Mouse (Mus musculus): ENCODE measurements around the gene Slc16a3.

Slc16a3 gene

DNA sequence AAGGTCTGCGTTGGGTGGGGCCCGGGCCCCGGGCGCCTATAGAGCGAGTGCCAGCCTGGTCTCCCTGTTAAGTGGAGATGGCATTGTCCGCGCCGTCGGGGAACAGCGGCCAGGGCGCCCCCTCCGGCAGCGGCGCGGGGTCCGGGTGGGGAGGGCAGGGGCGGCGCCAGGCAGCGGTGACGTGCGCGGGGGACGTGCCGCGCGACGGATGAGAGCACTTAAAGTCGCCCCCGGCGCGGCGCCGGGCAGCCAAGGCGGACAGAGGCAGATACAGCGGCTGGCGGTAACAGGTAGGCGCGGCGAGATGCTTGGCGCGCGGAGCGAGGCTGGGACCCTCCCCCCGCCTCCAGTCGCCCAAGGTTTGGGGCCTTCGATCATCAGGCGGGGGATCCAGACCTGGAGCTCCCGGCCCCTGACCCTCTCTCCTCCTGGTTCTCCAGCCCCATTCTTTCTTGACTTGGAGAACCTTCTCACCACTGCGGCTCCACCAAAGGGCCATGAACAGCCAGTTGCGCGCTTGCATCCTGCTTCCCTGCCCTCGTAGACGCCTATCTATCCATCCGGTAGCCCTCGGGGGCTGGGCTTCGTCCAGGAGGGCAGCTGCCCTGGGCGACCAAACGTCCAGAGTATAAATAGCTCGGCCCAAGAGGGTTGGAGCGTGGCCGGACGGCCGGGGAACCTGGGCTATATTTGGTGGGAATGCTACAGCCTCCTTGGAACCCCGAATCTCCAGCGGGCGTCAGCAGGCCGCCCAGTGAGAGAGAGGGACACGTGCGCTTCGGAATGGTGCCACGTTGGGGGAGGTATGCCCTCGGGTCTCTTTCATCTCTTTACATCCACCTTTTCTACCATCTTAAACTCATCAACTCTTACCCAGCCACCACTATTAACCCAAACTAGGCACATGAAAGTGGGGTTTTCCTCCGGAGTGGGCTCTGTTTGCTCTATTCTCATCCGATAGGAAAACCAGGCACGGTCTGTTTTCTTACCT is 876 bp downstream of the Slc16a3 start:
- DNase-seq, result peak; percentile 31 to 38

DNA sequence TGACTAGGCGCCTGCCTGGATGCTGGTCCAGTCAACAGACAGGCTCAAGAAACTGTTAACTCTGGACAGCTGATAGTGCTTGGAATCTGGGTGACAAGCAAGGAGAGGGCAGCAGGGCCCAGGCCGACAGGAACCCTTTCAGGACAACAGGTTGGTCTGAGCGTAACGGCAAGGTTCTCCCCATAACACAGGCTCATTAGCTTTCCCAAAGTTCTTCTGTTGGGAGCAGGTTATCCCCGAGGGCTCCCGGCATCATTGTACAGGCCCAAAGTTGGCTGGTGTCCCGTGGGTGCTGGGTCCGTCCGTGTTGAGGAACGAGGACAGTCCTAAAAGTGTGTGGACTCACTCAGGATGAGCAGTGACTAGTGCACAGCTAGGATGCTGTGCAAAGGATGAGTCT is 1.6 kb downstream of the Slc16a3 start:
- DNase-seq, result no peak

DNA sequence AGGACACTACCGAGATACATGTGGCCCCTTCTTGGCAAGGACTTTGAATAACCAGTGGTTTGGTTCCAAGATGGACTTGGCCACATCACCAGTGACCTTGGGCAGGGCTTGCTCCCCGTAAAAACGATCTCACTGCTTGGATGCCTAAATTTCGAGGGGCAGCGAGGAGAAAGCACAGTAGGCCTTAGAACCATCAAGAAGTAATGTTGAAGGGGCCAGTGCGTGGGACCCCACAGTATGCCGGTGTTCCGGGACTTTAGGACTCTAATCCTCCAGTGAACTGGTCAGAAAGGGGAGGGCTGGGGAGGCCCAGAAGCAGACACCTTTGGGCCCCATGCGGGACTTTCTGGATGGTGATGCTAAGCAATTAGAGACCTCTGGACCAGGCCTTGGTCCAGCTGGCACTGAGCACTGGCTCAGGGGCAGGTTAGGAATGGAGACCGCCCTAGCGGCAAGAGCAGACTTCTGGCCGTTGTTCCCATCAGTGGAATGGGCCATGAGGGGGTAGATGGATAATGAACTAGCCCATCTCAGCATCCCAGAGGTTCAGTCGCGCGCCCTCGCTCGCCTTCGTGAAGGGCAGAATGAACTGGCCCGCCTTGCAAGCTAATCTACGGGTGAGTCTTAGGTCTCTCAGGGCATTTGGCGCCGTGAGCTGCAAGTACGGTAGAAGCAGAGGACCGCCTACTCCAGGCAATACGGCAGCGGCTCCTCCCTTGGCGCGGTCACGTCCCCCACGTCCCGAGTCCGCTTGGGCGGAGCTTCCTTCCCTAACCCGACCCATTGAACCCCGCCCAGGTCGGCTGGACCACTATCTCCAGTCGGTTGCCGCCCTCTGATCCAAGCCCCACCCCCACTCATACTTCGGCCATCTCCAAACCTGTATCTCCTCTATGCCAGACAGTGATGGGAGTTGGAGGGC is 2.3 kb downstream of the Slc16a3 start:
- peak; percentile 93 to 95 for DNase-seq

DNA sequence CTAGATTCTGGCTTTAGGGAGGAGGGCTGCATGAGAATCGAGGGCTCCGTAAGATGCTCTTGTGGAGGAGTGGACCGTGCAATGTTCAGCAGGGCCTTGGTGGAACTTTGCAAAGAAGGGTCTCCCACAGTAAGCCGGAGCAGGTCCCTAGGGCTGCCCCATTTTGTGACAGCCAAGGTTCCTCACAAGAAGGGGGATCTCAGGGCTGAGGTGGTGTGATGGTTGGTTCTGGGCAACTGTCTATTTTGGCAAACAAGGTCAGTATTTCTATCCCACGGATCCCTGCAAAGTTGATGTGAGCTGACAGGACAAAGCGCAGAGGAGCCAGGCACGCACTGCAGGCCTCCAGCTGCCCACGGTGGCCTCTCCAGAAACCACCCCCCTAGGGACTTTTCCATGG is 3.0 kb downstream of the Slc16a3 start:
- DNase-seq, result no peak

DNA sequence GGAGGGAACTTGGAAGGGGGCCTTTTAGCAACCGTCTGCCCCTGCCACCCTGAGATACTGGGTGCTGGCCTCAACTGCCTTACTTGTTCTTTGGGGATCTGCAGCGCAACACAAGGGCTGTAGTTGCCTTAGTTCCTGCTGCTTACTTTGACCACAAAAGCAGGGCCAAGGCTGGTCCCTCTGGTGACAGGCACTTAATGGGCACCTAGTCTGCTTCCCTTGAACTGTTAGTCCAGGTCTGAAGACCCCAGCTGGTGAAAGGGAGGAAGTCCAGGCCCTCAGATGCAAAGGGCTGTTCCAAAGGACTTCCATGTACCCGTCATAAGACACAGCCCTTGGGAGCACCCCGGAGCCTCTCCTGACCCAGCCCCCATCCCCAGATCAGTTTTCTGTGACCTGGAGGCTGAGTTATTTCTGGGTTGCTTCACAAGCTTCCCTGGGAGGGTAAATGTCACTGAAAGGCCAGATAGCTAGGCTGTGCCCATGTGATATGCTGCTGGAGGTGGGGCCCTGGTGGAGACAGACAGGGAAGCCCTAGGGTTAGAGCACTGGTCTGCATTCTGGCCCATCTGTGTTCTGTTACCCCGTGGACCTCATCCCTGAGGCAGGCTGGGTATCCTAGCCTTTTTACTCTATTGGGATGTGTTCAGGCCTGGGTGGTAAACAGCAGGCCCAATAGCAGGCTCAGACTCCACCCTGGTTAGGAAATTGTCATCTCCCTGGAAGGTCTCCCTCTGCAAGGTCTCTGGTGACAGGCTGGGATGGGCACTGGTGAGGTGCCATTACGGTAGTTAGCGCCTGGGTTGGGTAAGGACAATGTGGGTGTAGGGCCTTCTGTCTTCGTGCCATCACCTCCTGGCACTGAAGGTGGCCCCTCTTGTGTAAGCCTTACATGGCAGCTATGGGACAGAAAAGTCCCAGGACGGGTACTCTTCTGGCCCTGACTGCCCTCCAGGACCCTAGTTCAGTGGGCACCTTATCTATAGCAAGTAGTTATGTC is 3.8 kb downstream of the Slc16a3 start:
- DNase-seq, result no peak

DNA sequence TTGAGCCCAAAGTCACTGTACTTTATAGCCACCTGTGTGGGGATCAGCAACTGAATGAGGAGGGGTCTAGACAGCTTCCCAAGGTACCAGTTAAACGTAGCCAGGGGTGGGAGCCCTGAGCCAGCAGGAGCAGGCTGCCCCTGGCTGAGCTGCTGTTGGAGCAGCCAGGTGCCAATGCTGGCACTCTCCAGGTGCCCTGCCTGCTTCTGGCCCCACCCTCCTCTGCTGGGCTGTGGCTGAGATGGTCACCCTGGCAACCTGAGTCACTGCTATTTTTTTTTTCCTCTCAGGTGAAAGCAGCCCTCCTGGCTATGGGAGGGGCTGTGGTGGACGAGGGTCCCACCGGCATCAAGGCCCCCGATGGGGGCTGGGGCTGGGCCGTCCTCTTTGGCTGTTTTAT is 6.7 kb downstream of the Slc16a3 start:
- DNase-seq, result peak; percentile 58 to 74

DNA sequence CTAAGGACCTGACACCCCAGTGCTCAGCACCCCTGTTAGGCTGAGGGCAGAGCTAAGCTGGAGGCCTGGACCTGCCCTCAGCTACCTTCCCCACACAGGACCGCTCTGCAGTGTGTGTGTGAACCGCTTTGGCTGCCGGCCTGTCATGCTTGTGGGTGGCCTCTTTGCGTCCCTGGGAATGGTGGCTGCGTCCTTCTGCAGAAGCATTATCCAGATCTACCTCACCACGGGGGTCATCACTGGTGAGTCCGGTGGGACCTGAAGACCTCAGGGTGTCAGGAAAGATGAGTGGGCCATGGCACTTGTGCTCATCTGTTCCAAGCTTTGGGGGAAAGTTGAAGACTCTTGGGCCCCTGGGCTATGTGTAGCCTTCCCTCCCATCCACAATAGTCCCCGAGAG is 7.4 kb downstream of the Slc16a3 start:
- DNase-seq, result no peak

DNA sequence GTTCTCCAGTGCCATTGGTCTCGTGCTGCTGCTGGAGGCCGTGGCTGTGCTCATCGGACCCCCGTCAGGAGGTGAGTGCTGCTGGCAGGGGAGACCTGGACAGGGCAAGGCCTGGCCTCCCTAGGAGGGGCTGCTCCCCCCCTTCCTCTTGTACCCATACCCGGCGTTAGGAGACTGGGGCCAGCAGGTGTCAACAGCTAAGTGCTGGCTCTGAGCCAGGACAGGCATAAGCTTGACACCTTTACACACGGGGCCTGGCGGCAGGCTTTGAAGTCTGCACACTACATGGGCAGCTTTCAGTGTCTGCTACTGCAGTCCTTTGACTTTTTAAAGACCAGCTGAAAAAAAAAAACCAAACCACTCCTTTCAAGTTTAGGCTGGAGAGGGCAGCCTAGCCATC is 8.8 kb downstream of the Slc16a3 start:
- no peak for DNase-seq

DNA sequence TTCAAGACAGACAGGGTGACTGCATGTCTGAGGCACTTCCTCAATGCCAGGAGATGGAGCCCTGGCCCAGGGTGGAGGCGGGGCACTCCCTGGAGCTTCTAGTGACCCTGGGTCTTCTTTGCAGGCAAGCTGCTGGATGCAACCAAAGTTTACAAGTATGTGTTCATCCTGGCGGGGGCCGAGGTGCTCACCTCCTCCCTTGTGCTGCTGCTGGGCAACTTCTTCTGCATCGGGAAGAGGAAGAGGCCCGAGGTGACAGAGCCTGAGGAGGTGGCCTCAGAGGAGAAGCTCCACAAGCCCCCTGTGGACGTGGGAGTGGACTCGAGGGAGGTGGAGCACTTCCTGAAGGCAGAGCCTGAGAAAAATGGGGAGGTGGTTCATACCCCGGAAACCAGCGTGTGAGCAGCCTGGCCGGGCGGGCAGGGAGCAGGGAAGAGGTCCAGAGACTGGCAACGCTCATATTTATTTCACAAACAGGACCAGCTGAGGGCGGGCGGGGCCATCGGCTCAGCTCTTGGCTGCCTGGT is 9.5 kb downstream of the Slc16a3 start:
- DNase-seq, result peak; percentile 62 to 68

DNA sequence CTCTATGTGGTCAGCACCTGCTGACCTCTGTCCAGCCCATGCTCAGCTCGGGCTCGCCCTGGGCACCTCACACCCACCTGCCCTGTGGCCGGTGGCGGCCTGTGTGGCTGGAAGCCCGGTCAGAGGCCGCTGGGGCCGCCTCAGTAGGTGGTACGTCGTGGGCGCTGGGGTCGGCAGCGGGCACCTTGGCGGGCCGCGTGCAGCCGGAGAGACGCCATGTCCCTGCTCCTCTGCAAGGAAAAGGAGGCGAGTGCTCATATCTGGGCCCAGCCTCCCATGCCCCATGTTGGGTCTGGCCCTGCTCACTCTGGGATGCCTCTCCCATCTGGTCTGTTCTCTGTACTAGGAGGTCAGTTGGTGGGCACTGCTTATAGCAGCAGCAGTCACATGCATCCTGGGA is 10.8 kb downstream of the Slc16a3 start:
- no peak for DNase-seq

DNA sequence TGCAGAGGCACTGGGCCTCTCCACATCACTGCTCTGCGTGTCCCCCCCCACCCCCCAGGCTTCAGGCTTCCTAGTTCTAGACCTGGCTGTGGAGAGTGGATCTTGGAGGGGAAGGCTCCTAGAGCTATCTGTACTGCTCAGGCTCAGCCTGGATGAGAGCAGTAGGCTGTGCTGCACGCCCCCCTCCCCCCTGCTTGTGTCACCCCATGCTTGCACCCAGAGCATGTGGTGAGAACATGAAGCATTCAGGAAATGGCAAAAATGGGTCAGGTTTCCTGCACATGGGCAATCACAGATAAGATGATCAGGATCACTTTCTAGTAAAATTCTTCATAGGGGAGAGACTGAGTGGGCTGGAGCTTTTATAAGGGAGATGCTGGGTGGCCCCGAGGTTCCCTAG is 11.3 kb downstream of the Slc16a3 start:
- DNase-seq, result no peak

DNA sequence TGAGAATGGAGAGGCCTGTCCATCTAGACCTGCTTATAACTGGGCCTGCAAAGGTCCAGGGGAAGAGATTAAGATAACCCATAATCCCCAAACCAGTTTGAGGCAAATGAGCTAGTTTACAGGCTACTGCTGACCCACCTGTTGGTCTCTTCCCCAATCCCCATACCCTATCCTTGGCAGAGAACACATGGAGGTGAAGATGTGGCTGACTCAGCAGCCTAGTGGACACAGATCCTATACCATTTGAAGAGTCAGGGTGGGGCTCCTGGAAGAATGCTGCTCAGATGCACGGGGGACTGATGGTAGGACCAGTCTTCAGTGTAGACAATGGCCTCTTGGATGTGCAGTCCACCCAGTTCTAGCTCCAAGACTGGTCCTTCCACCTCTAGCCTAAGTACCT is 12.0 kb downstream of the Slc16a3 start:
- DNase-seq, result no peak

DNA sequence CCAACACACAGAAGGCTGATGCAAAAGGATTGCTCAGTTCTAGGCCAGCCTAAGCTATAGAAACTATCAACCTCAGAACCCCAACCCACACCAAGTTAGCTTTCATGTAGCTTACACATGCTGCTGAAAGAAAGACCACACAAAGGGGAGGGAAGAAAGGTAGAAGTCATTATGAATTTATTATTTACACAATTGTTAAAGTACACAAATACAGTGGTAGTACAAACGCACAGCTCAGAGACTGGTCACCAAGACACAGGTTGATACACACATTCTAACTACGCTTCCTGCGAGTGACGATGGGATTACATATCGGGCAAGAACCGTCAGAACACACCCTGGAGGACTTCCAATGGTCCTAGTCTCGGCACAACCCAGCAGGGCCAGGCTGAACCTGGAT is 13.3 kb downstream of the Slc16a3 start:
- no peak for DNase-seq

DNA sequence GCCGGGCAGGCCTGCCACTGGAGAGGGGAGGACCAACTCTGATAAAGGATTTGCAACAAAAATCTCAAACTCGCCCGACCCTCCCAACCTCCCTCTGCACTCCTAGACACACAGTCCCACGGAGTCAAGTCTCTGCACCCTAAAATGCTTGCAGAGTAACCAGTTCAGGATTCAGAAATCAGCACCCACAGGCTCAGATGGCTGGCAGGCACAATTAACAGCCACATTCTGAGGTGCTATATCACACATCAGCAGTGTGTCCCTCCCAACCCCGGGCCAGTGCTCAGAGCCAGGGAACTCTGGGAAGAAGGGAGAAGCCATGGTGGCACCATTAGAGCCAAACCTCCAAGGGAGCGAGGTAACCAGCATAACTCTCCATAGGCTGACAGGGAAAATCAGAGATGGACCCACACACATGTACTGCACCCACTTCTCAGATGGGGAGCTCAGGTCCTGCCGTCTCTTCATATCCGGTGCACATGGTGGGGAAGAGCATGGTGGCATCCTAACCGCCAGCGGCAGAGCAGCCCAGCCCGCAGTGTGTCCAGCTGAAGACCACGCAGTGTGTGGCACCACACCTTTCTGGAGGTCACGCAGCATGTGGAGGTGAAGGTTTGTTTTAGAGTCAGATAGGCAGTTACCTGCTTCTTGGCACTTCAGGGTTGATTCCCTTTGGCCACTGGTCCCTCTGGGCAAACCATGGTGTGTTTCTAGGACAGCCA is 13.9 kb downstream of the Slc16a3 start:
- no peak for DNase-seq

DNA sequence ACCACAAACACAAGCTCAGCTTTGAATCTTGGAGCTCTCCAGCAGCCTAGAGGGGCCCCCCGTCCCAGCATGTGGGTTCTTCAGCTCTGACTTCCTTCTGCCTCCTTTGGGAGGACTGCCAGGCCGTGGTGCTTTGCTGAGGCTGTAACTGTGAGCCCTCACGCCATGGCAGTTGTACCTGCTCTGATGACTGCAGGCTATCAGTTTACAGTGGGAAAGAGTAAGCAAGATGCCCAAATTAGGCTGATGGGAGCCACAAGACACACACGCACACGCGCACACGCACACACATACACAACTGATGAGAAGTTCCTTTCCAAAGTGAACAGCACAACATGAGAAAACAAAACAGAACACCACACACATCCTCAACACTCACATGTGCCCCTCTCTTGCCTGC is 14.6 kb downstream of the Slc16a3 start:
- no peak for DNase-seq

DNA sequence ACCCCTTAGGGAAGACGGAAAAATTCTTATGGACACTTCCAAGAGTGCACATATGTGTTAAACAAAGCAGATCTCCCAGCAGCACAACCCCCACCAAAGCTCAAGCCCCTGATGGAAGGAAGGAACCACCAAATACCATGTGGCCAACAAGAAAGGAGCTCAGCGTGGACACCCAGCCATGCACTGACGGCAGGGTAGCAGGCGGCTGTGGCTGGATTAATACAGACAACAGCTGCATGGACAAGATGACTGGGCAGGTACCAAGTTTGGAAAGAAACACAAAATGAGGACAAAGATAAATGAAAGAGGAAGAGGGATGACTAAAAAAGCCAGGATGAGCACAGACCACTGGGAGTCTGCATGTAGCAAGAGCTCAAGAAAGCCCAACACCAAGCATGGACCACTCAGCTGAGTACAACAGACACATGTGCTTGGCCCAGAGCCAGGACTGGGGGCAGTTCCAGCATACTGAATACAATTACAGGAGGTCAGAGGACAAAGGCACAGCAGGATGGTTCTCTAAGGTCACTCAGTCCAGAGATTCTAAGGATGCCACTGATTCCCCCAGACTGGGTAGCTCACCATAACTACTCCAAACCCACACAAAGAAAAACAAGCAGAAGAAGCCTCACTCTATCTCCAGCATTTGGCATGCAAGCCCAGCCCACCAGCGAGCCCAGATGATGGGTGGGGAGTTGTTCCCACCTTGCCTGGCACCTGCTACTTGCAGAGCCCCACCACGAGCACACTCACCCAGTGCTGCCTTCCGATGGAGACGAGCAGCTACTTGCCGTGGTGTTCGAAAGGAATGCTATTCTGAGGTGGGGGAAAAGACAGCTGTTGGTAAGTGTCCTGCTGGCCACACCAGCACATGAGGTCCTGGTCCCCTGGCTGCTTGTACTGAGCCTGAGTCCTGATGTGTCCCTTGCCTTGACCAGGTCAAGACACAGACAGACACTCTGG is 16.2 kb downstream of the Slc16a3 start:
- no peak for DNase-seq

DNA sequence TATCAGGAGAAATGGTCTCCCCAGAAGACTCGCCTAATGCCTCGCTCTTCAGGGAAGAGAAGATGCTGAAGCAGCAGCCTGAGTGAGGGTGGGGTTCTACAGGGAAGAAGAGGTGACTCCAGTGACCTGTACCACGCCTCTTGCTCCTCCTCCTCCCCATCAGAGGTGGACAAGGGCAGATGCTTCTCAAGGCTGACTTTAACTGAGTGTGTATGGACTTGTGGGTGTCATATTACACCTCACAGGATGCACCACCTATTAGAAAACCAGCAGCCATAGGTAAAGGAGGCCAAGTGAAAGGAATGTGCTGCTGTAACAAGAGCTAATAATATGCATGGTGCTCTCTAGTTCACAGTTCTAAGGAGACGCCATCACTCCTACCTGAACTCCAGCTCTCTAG is 17.3 kb downstream of the Slc16a3 start:
- DNase-seq, result no peak

DNA sequence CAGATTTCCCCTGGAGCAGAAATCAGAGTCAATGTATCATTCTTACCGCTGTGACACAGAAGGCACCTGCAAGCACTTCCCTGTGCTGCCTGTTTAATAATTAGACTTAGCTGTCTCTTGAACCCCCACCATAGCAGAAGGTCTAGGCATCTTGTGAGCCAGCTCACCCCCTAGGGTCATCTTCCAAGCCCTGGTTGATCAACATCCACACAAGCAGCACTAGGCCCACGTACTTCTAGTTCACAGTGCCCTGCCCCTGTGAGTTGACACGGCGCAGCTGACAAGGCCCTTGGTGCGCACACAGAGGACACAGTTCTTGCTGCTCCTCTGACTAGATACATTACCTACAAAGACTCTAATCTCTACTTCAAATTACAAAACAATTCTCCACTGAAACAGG is 21.5 kb downstream of the Slc16a3 start:
- no peak for DNase-seq

DNA sequence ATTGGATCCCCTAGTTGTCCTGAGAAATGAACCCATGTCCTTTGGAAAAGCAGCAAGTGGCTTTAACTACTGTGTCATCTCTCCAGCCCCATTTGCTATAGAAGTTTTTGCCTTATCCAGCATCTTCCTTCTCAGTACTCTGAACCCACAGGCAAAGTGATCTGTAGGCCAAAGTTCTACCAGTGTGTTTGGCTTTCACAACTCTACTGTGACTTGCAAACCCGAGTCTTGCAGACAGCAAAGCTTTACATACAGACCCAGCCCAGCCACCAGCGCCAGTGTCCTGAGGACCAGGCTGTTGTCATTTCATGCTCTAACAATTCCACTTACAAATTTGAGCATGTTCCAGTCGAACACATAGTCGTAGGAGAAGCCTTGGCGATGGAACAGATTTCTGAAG is 23.0 kb downstream of the Slc16a3 start:
- DNase-seq, result no peak

DNA sequence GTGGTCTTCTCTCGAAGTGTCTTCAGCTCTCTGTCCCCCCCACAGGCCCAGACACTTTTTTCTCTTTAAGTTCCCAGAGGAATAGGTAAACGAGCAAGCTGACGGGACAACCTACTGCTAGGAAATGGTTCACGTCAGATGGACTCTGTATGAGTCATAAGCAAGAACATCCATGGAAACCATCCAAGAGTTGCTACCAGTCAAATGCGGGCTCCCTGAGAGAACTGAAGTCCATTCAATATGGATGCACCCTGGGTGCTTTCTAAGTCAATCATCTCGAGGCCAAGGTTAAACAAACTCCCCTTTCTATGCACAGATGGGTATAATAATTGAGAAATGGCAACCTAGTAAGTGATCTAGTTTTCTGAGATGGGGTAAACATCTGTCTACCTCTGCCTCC is 25.0 kb downstream of the Slc16a3 start:
- DNase-seq, result no peak
